Mouse (Mus musculus) CH12.LX (cell line): Measurements from ENCODE around the gene Cacng8. TPM values are rescaled to one million over a fixed set of nuclear protein-coding genes. Genes with fewer than 3 reads are reported as not detected.

Source experiments
- DNase-seq: peaks from one replicate; pipeline ENCODE4 v3.0.0-alpha.2; 2013; ENCODE audit errors: extremely low read depth
- H3K27ac ChIP-seq: 2 replicates; pipeline ENCODE4 v1.5.1; 2012; ENCODE audit warnings: low read depth, mild to moderate bottlenecking, control low read depth, moderate library complexity; ENCODE audit not compliant: insufficient read depth
- H3K27me3 ChIP-seq: replicated peaks from 2 replicates; pipeline ENCODE3; 2012; ENCODE audit warnings: inconsistent platforms
- H3K36me3 ChIP-seq, 2 experiments: replicated peaks in 1 of 2; 2 replicates each; pipeline versions ENCODE3 to v1.6.1; 2012; ENCODE audit warnings: inconsistent platforms in 1 of 2, low read length in 1 of 2, mild to moderate bottlenecking in 1 of 2, mixed read lengths in 1 of 2, moderate library complexity in 1 of 2; ENCODE audit not compliant: control insufficient read depth in 1 of 2, insufficient read depth in 1 of 2
- H3K4me1 ChIP-seq, 2 experiments: 2 replicates each; pipeline ENCODE4 v1.6.1; 2012; ENCODE audit warnings: inconsistent platforms in 1 of 2, moderate library complexity in 1 of 2; ENCODE audit not compliant: insufficient read depth in 2 of 2, control insufficient read depth in 1 of 2
- H3K4me2 ChIP-seq: 2 replicates; pipeline ENCODE4 v1.6.1; 2012; ENCODE audit warnings: low read depth, mild to moderate bottlenecking, control low read depth; ENCODE audit not compliant: poor library complexity, insufficient read depth, severe bottlenecking
- H3K4me3 ChIP-seq, 3 experiments: fragments of 150-350 bp in 1 of 3; sonication (generic) in 1 of 3; replicated peaks in 1 of 3; 2 replicates each; pipeline versions ENCODE3 to v1.5.1; 2011 to 2012; ENCODE audit warnings: low read depth in 2 of 3, low read length in 2 of 3, mild to moderate bottlenecking in 2 of 3, moderate library complexity in 2 of 3, control low read depth in 1 of 3, improper control_type of control experiment in 1 of 3, inconsistent platforms in 1 of 3, mixed read lengths in 1 of 3; ENCODE audit not compliant: poor library complexity in 1 of 3
- H3K79me2 ChIP-seq: replicated peaks from 2 replicates; pipeline ENCODE4 v1.6.1; 2012; ENCODE audit warnings: mild to moderate bottlenecking, moderate library complexity; ENCODE audit not compliant: control insufficient read depth, poor library complexity, insufficient read depth, severe bottlenecking; ENCODE audit errors: extremely low read depth
- H3K9ac ChIP-seq: 2 replicates; pipeline ENCODE4 v1.6.1; 2012; ENCODE audit warnings: low read depth, mild to moderate bottlenecking, control low read depth, moderate library complexity; ENCODE audit not compliant: insufficient read depth
- H3K9me3 ChIP-seq: replicated peaks from 2 replicates; pipeline ENCODE3; 2012; ENCODE audit warnings: low read length, inconsistent platforms, mixed read lengths
- CHD1 ChIP-seq: IDR thresholded peaks from 2 replicates; pipeline ENCODE4 v1.6.1; 2012; ENCODE audit warnings: low read depth, low read length, improper control_type of control experiment, inconsistent platforms
- CTCF ChIP-seq, 2 experiments: IDR thresholded peaks in 1 of 2; conservative IDR thresholded peaks in 1 of 2; 2 replicates each; pipeline ENCODE4 v1.5.1; 2011 to 2012; ENCODE audit warnings: low read depth in 2 of 2, low read length in 2 of 2, improper control_type of control experiment in 1 of 2, inconsistent platforms in 1 of 2, mild to moderate bottlenecking in 1 of 2, moderate library complexity in 1 of 2
- E2F4 ChIP-seq: IDR thresholded peaks from 2 replicates; pipeline ENCODE4 v1.6.1; 2011; ENCODE audit warnings: low read depth, low read length, improper control_type of control experiment; ENCODE audit not compliant: insufficient replicate concordance
- EP300 ChIP-seq: IDR thresholded peaks from 2 replicates; pipeline ENCODE4 v1.6.1; 2011; ENCODE audit warnings: low read length, improper control_type of control experiment
- ETS1 ChIP-seq: conservative IDR thresholded peaks from 2 replicates; pipeline ENCODE4 v1.6.1; 2012; ENCODE audit warnings: low read depth, mild to moderate bottlenecking, inconsistent platforms, low read length, improper control_type of control experiment, moderate library complexity
- GABPA ChIP-seq: IDR thresholded peaks from 2 replicates; pipeline ENCODE4 v1.6.1; 2012; ENCODE audit warnings: low read depth, low read length, improper control_type of control experiment, inconsistent platforms; ENCODE audit not compliant: insufficient replicate concordance
- HCFC1 ChIP-seq: IDR thresholded peaks from 2 replicates; pipeline ENCODE4 v1.6.1; 2012; ENCODE audit warnings: low read depth, mild to moderate bottlenecking, inconsistent platforms, low read length, improper control_type of control experiment
- IRF4 ChIP-seq: IDR thresholded peaks from 2 replicates; pipeline ENCODE4 v1.6.1; 2014; ENCODE audit warnings: low read depth, mild to moderate bottlenecking, inconsistent platforms, low read length, improper control_type of control experiment
- JUN ChIP-seq: IDR thresholded peaks from 2 replicates; pipeline ENCODE4 v1.6.1; 2011; ENCODE audit warnings: low read depth, mild to moderate bottlenecking, low read length, improper control_type of control experiment, moderate library complexity; ENCODE audit not compliant: insufficient read depth
- JUND ChIP-seq: conservative IDR thresholded peaks from 2 replicates; pipeline ENCODE4 v1.6.1; 2011; ENCODE audit warnings: low read depth, low read length, improper control_type of control experiment
- KAT2A ChIP-seq: IDR thresholded peaks from 2 replicates; pipeline ENCODE4 v1.6.1; 2012; ENCODE audit warnings: low read length, improper control_type of control experiment, inconsistent platforms; ENCODE audit not compliant: insufficient replicate concordance
- MAFK ChIP-seq: IDR thresholded peaks from 2 replicates; pipeline ENCODE4 v1.6.1; 2011; ENCODE audit warnings: low read length, improper control_type of control experiment; ENCODE audit not compliant: insufficient replicate concordance
- MAX ChIP-seq: IDR thresholded peaks from 2 replicates; pipeline ENCODE4 v1.6.1; 2011; ENCODE audit warnings: low read length, improper control_type of control experiment
- MAZ ChIP-seq: IDR thresholded peaks from 2 replicates; pipeline ENCODE4 v1.6.1; 2012; ENCODE audit warnings: low read depth, mild to moderate bottlenecking, inconsistent platforms, low read length, improper control_type of control experiment, moderate library complexity
- MEF2A ChIP-seq: IDR thresholded peaks from 2 replicates; pipeline ENCODE4 v1.6.1; 2014; ENCODE audit warnings: low read depth, mild to moderate bottlenecking, inconsistent platforms, low read length, improper control_type of control experiment, borderline replicate concordance
- MXI1 ChIP-seq: IDR thresholded peaks from 2 replicates; pipeline ENCODE4 v1.6.1; 2011; ENCODE audit warnings: mild to moderate bottlenecking, low read depth, low read length, improper control_type of control experiment
- MYC ChIP-seq: IDR thresholded peaks from 2 replicates; pipeline ENCODE4 v1.6.1; 2011; ENCODE audit warnings: low read depth, mild to moderate bottlenecking, improper control_type of control experiment, low read length
- NELFE ChIP-seq: IDR thresholded peaks from 2 replicates; pipeline ENCODE4 v1.6.1; 2011; ENCODE audit warnings: low read depth, low read length, improper control_type of control experiment
- NRF1 ChIP-seq: IDR thresholded peaks from 2 replicates; pipeline ENCODE4 v1.6.1; 2014; ENCODE audit warnings: low read depth, mild to moderate bottlenecking, inconsistent platforms, low read length, improper control_type of control experiment, moderate library complexity
- PAX5 ChIP-seq: IDR thresholded peaks from 2 replicates; pipeline ENCODE4 v1.6.1; 2012; ENCODE audit warnings: low read length, inconsistent platforms, mixed read lengths
- POLR2AphosphoS2 ChIP-seq: IDR thresholded peaks from 2 replicates; pipeline ENCODE4 v1.6.1; 2011; ENCODE audit warnings: low read depth, low read length, improper control_type of control experiment
- RAD21 ChIP-seq: IDR thresholded peaks from 2 replicates; pipeline ENCODE4 v1.6.1; 2011; ENCODE audit warnings: low read depth, mild to moderate bottlenecking, low read length, improper control_type of control experiment, moderate library complexity
- RCOR1 ChIP-seq: conservative IDR thresholded peaks from 2 replicates; pipeline ENCODE4 v1.6.1; 2012; ENCODE audit warnings: low read depth, mild to moderate bottlenecking, inconsistent platforms, low read length, improper control_type of control experiment
- SMC3 ChIP-seq: IDR thresholded peaks from 2 replicates; pipeline ENCODE4 v1.6.1; 2011; ENCODE audit warnings: low read depth, low read length, improper control_type of control experiment
- TBP ChIP-seq: conservative IDR thresholded peaks from 2 replicates; pipeline ENCODE4 v1.6.1; 2011; ENCODE audit warnings: low read depth, low read length, improper control_type of control experiment
- USF1 ChIP-seq: IDR thresholded peaks from 2 replicates; pipeline ENCODE4 v1.6.1; 2014; ENCODE audit warnings: low read depth, mild to moderate bottlenecking, inconsistent platforms, low read length, improper control_type of control experiment
- USF2 ChIP-seq: conservative IDR thresholded peaks from 2 replicates; pipeline ENCODE4 v1.6.1; 2011; ENCODE audit warnings: low read depth, low read length, improper control_type of control experiment
- ZKSCAN1 ChIP-seq: IDR thresholded peaks from 2 replicates; pipeline ENCODE4 v1.6.1; 2012; ENCODE audit warnings: low read depth, inconsistent platforms, low read length, improper control_type of control experiment, borderline replicate concordance
- dilution Hi-C: fragments of 300-500 bp; cut with MboI; formaldehyde crosslinking; loops from 2 replicates; pipeline ENCODE4 v1.14.3; 2020; ENCODE audit warnings: low sequenced_read_pairs; ENCODE audit not compliant: extremely low pct_unique_long_range_greater_than_20kb, extremely low pct_ligation_motif_present
- in situ Hi-C: fragments of 300-500 bp; cut with MboI; formaldehyde crosslinking; loops from 3 replicates; pipeline ENCODE4 v1.14.3; 2019; ENCODE audit warnings: low sequenced_read_pairs, low pct_ligation_motif_present, low pct_unique_long_range_greater_than_20kb, mixed read lengths
- polyA plus RNA-seq: library from polyadenylated mRNA; unstranded; fragments of >175 nt; gene quantifications from 2 replicates; pipeline ENCODE4 v1.2.1, GENCODE M21; 2012; ENCODE audit warnings: low read depth; ENCODE audit not compliant: insufficient read length
- total RNA-seq, 2 experiments: library from RNA; depleted of rRNA; stranded (reverse); fragments of 300-350 nt in 1 of 2; fragments of >200 nt in 1 of 2; gene quantifications; 2 replicates each; pipeline ENCODE4 v1.2.3; 2012 to 2014

Gene Cacng8
- 0.50 and 0.51 TPM in 2 replicates for total RNA-seq (2012; rRNA removed)
- total RNA-seq (2014; rRNA removed), result 0.43 and 0.51 TPM in 2 replicates
- polyA plus RNA-seq, result 1.2 and 1.7 TPM in 2 replicates

DNA sequence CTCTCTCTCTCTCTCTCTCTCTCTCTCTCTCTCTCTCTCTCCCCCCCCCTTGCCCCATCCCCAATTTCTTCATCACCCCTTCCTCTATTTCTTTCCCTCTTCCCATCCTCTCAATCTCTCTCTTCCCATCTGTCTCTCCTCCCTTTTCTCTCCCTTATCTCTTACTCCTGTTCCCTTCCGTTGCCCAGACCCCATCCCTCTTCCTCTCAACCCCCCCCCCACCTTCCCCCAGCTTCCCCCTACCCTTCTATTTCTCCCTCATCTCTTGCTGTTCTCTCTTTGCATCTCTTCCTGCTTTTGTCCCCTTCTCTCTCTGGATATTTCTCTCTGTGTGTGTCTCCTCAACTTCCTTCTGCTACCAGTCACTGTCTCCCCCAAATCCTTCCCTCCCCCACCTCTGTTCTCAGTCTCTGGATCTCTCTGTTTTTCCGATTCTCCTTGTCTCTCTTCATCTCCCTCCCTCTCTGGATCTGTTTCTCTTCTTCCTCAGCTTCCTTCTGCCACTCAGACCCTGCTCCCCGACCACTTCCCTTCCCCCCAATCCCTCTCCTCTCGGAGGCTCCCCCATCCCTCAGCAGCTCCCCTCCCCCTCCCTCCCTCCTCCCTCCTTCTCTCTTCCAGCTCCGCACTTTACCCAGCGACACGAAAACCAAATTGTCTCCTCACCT, at the start of gene Cacng8:
Gene Cacng8 (plus strand): TSS at position 271 of the 668 bp plus-strand sequence.
- in situ Hi-C loops, result no loop called here
- dilution Hi-C loops, result no loop called here
- Histone ChIP-seq H3K27ac (no peak within 1 kb of the TSS), H3K4me2 (peak within 1 kb of the TSS; percentile 78; the same call in 1 of the 2 replicates), H3K9me3 (no peaks in the 10 kb centered on the region), H3K27me3 (peaks cover 2% of the 10 kb centered on the region), H3K36me3 (no peaks in the 10 kb centered on the region), H3K79me2 (no peaks in the 10 kb centered on the region), H3K4me3 (no peak within 1 kb of the TSS), H3K4me1 (peaks cover 5 to 30% of the 10 kb centered on the region in 2 experiments), H3K9ac (no peak within 1 kb of the TSS)
- no peak for TF ChIP-seq NRF1
- no peak for TF ChIP-seq TBP
- TF ChIP-seq MXI1, result no peak
- TF ChIP-seq HCFC1, result no peak
- no peak for TF ChIP-seq JUND
- TF ChIP-seq MAZ, result no peak
- no peak for TF ChIP-seq ZKSCAN1
- TF ChIP-seq JUN, result no peak
- TF ChIP-seq MAX, result no peak
- no peak for TF ChIP-seq GABPA
- TF ChIP-seq NELFE, result no peak
- no peak for TF ChIP-seq KAT2A
- TF ChIP-seq POLR2AphosphoS2, result no peak
- no peak for TF ChIP-seq USF2
- TF ChIP-seq RCOR1, result no peak
- no peak for DNase-seq

GRCm38 (mm10) chr7:3343861-3344260, 46.6 kb upstream of the Cacng8 start:
- no peaks in the 10 kb centered on the region for H3K27me3 ChIP-seq
- no peak overlapping the region for H3K4me2 ChIP-seq
- peaks cover 3 to 9% of the 10 kb centered on the region in 2 experiments; a peak in 2 of 4 replicates for H3K4me1 ChIP-seq
- DNase-seq, result no peak
- TF ChIP-seq MXI1 (no peak), CTCF (conservative IDR thresholded peaks at IDR 0.05 in 1 of 2, IDR thresholded peaks at IDR 0.05 in 1 of 2; ENCODE audit: low read depth in 2 of 2, low read length in 2 of 2) (no peak), CHD1 (no peak), MEF2A (no peak), RAD21 (no peak), IRF4 (no peak), NELFE (no peak), MAFK (no peak), ETS1 (no peak), EP300 (no peak), USF1 (no peak), POLR2AphosphoS2 (no peak), E2F4 (no peak), HCFC1 (no peak), PAX5 (no peak), MYC (no peak), SMC3 (no peak)
- in situ Hi-C loops (loop anchor here (10.0 kb wide), 1 partner anchor 101 kb away; no protein-coding TSS in a partner anchor), dilution Hi-C loops (no loop called here)
- no peak overlapping the region for H3K27ac ChIP-seq
- no peak overlapping the region for H3K4me3 ChIP-seq
- no peaks in the 10 kb centered on the region for H3K9me3 ChIP-seq
- H3K79me2 ChIP-seq, result no peaks in the 10 kb centered on the region
- H3K36me3 ChIP-seq, result no peaks in the 10 kb centered on the region
- no peak overlapping the region for H3K9ac ChIP-seq
